Mouse (Mus musculus) neural tube, embryonic 14.5 days (tissue): ENCODE results near the gene Slc19a1. TPM values are rescaled to one million over a fixed set of nuclear protein-coding genes. Genes with fewer than 3 reads are reported as not detected.

ENCODE experiments used
- polyA plus RNA-seq: library from polyadenylated mRNA; unstranded; fragments of >200 nt; fragmentation: Nextera tagmentation; extraction: Ambion mirVana; gene quantifications from 2 replicates; pipeline ENCODE4 v1.2.1, GENCODE M21; 2014

Gene Slc19a1
- polyA plus RNA-seq, 1 experiment from 2014 or later: 35.6 TPM

Other genes starting within 250 kb of the Slc19a1 start
- 45.8 and 60.8 TPM in 2 replicates for gene Pcbp3, start 70.4 kb upstream of the Slc19a1 start, polyA plus RNA-seq
- 5.3 and 42.6 TPM in 2 replicates for gene Col18a1, start 134.3 kb downstream of the Slc19a1 start, polyA plus RNA-seq
- 42.3 and 52.9 TPM in 2 replicates for gene Pofut2, start 227.0 kb downstream of the Slc19a1 start, polyA plus RNA-seq